Mouse (Mus musculus): Measurements from ENCODE around the gene Scrn2.
A peak's percentile ranks its signal among the peaks of the same experiment; 100 is the strongest.

The Scrn2 gene

GRCm38 (mm10) chr11:97029686-97030417 is at the start of gene Scrn2:
TSS of gene Scrn2 (plus strand) at chr11:97029938.
- peak; percentile 95 for DNase-seq (ENCODE audit: low read depth, low spot score)

GRCm38 (mm10) chr11:96980021-96980420 is 49.7 kb upstream of the Scrn2 start:
- DNase-seq (ENCODE audit: low read depth, low spot score): peak; percentile 83

- no peak for DNase-seq (ENCODE audit: low read depth, low spot score)
Measured at GRCm38 (mm10) chr11:96981461-96981860, 48.3 kb upstream of the Scrn2 start.

GRCm38 (mm10) chr11:96982355-96982754 is 47.4 kb upstream of the Scrn2 start:
- peak; percentile 90 for DNase-seq (ENCODE audit: low read depth, low spot score)

GRCm38 (mm10) chr11:96982859-96983258 is 46.9 kb upstream of the Scrn2 start, which contains the start of gene Sp2:
TSS of gene Sp2 (minus strand) at chr11:96982959.
- no peak for DNase-seq (ENCODE audit: low read depth, low spot score)

- DNase-seq (ENCODE audit: low read depth, low spot score): no peak
Measured at GRCm38 (mm10) chr11:96984903-96985302, 44.8 kb upstream of the Scrn2 start.

GRCm38 (mm10) chr11:96986463-96986862 is 43.3 kb upstream of the Scrn2 start:
- DNase-seq (ENCODE audit: low read depth, low spot score): no peak

- peak; percentile 63 for DNase-seq (ENCODE audit: low read depth, low spot score)
Measured at GRCm38 (mm10) chr11:96987873-96988655, 41.7 kb upstream of the Scrn2 start.

GRCm38 (mm10) chr11:96991501-96991900 is 38.2 kb upstream of the Scrn2 start:
- no peak for DNase-seq (ENCODE audit: low read depth, low spot score)

GRCm38 (mm10) chr11:96992722-96993311 is 36.9 kb upstream of the Scrn2 start:
- DNase-seq (ENCODE audit: low read depth, low spot score): no peak

GRCm38 (mm10) chr11:96995031-96995430 is 34.7 kb upstream of the Scrn2 start:
- peak; percentile 52 for DNase-seq (ENCODE audit: low read depth, low spot score)

GRCm38 (mm10) chr11:96995836-96996772 is 33.6 kb upstream of the Scrn2 start:
- DNase-seq (ENCODE audit: low read depth, low spot score): no peak

GRCm38 (mm10) chr11:96996773-96997379 is 32.9 kb upstream of the Scrn2 start:
- peak; percentile 50 for DNase-seq (ENCODE audit: low read depth, low spot score)

GRCm38 (mm10) chr11:96997380-96997956 is 32.3 kb upstream of the Scrn2 start:
- DNase-seq (ENCODE audit: low read depth, low spot score): peak; percentile 16

GRCm38 (mm10) chr11:97003170-97003569 is 26.6 kb upstream of the Scrn2 start:
- DNase-seq (ENCODE audit: low read depth, low spot score): peak; percentile 34

- no peak for DNase-seq (ENCODE audit: low read depth, low spot score)
Measured at GRCm38 (mm10) chr11:97007093-97007794, 22.5 kb upstream of the Scrn2 start.

GRCm38 (mm10) chr11:97009198-97009790 is 20.4 kb upstream of the Scrn2 start:
- no peak for DNase-seq (ENCODE audit: low read depth, low spot score)

- DNase-seq (ENCODE audit: low read depth, low spot score): no peak
Measured at GRCm38 (mm10) chr11:97013121-97013670, 16.5 kb upstream of the Scrn2 start, which contains the start of gene Sp6. TSS of gene Sp6 (plus strand) at chr11:97013394.
